Mouse (Mus musculus): ENCODE results near the gene Kdm4b.

The Kdm4b gene

DNA sequence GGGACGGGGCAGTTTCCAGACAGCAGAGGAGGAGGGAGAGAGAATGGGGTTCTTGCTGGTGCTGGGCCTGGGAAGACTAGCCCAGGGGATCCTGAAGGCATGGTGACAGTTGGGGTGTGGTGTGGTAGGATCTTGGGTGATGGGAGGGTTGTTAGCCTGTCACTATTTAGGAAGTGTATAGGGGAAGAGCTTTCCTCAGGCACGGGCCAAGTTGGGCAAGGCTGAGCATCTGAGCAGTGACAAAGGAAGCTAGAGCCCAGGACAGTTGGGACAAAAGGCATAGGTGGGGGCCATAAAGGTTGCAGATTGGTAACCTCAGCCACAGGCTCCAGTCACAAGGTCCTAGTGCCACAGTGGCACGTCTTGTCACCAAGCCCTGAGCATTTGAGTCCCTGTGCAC is 17.6 kb downstream of the Kdm4b start:
- no peak for DNase-seq (ENCODE audit: extremely low spot score, low read depth, low spot score)

DNA sequence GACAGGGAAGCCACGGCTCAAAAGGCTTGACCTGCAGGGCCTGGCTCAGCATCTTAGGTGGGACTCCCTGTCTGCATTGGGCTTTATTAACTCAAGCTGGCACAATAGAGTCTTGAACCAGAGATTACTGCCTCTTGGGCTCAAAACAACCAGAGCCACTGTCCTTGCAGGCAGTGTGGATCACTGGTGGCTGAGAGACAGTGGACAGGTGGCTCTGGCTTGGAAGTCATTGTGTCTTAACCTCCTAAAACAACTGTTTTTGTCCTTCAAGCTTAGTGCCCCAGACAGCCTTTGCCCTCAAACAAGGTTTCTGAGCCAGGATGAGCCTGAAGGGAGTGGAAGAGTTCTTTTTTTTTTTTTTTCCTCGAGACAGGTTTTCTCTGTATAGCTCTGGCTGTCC is 19.5 kb downstream of the Kdm4b start:
- DNase-seq (ENCODE audit: extremely low spot score, low read depth, low spot score), result no peak

DNA sequence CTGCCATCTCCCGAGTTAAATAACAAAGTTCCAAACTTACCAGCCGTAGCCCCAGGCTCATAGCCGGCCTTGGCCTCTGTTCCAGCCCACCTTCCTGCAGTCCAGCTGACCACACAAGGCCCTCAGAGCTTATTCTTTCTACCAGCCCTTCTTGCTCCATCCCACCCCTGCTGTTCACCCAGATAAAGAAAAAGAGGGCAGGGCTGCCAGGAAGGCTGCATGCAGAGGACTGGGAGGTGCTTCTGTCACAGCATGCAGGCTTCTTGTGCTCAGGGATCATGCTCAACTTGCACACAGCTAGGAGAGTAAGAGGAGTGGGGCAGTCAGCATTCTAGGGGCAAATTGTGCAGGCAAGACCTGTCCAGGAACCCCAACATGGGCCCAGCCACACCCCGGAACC is 22.3 kb downstream of the Kdm4b start:
- DNase-seq (ENCODE audit: extremely low spot score, low read depth, low spot score), result no peak

DNA sequence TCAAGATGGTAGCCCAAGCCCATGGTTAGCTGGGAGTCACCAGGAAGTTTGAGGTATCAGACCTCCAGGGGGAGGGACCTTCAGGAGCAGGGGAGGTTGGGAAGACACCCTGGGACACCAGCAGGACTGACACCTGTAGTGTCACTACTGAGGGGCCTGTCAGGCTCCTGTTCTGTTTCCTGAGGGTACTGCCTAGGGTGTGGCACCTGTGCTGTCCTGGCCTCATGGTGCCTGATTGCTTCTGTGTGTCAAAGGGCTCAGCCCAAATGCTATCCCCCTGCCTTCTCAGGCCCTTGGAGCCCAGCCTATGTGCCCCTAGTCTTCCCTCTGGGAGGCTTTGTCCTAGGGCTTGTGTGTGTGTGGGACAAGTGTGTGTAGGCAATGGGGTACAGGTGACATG is 22.7 kb downstream of the Kdm4b start:
- DNase-seq (ENCODE audit: extremely low spot score, low read depth, low spot score), result no peak

DNA sequence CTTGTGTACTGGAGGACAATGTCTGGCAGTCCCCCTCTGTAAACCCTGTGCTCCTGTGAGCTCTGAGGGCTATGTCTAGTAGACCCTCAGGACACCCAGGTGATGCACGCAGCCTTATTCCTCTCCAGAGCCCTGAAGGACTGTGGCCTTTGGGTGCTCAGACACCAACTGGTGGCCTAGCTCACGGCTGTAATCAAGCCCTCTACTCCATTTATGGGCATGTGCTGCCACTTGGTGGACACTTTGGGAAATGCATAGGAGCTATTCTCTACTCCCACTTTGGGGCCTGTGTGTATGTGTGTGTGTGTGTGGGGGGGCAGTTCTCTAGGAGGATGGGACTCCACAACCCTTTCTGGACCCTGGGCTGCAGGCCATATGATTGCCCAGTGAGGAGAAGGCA is 24.8 kb downstream of the Kdm4b start:
- peak; percentile 37 for DNase-seq (ENCODE audit: extremely low spot score, low read depth, low spot score)

DNA sequence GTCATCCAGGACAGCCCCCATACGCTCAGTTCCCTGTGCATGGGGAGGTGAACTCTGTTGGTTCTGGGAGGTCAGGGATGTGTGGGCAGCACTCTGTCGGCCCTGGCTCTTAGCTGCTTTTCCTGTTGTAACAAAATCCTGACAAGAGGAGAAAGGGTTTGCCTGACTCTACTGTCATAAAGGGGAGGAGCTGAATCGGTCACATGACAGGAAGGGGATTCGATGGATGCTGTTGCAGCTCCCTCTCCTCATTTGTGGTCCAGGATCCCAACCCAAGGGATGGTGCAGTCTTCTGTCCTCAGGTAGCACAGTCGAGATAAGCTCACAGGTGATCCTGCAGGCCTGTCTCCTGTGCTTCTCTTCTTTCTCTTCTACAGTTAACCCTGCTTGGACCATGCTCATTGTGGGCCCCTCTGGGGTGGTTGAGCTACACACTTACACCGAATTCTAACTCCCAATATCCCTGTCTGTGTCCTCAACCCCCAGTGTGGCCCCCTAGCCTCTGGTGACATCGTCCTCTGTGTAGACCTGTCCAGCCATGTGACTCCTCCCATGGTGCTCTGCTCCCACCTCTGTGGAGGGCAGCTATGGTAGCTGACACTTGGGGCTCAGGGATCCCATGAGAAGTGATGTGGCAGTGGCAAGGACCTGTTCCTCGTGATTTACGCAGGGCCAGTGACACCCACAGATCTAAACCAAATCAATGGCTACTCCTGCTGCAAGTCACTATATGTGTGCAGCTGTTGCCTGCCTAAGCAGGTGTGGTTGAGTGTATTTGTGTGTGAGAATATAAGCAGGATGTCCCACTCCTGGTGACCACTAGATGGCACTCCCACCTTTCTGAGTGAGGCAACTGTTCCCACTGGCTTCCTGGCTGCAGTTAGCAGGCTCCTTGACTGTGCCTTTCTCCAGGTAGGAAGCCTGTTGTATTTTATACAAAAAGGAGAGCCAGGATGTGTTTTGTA is 31.3 kb downstream of the Kdm4b start:
- DNase-seq (ENCODE audit: extremely low spot score, low read depth, low spot score), result peak; percentile 78

DNA sequence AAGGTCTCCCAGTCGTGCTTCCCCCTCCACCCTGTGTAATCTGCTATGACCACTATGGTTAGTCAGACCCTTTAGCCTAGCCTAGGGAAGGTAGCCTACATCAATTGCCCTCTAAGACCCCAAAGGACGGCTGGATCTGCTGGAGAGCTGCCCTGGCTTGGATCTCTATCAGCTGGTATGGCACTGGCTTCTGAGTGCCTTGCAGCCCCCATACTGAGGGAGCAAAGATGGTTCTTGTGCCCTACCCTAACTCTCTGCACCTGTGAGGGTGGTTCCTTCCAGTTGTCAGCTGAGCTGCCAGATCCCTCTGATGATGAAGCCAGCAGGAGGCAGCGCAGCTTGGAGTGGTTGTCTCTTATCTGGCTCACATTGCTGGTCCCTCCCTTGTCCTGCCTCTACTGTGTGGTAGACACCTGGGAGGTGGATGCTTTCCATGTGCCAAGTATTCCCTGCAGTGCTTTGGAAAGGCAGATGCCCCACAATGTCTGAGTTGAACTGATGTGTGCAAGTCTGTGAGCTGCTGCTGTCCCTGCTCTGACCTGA is 33.4 kb downstream of the Kdm4b start:
- no peak for DNase-seq (ENCODE audit: extremely low spot score, low read depth, low spot score)

DNA sequence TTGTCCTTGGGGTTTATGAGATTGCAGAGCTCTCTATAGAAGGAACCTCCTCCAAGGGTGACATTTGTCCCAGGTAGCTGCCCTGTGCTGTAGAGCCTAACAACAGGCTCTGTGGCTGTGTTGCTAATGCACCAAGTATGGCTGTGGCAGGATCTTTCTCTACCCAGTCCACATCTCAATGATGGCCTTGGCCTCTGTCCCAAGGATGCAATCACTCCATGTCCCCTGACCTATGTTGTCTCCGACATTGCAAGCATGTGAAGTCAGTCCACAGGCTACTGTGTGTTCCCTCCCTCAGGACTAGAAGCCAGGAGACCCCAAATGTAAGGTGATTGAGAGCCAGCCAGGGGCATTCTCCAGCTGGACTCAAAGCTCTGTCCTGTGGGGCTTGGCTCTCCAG is 34.0 kb downstream of the Kdm4b start:
- no peak for DNase-seq (ENCODE audit: extremely low spot score, low read depth, low spot score)

DNA sequence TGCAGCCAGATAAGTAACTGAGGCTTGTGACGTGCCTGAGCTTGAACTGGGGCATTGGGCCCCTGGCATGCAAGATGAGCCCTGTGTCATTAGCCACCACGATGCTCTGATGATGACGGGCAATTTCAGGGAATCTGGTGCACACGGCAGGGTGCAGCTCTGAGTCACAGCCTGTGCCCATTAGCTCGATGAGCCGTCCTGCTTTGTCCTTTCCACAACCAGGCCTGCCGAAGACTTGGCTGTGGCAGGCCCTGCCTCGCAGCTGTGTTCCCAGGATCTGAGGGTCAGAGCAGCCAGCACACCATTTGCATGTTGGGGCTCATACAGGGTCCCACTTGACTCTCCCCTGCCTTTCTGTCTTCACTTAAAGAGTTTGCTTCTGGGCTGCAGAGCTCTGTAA is 34.6 kb downstream of the Kdm4b start:
- DNase-seq (ENCODE audit: extremely low spot score, low read depth, low spot score), result no peak

DNA sequence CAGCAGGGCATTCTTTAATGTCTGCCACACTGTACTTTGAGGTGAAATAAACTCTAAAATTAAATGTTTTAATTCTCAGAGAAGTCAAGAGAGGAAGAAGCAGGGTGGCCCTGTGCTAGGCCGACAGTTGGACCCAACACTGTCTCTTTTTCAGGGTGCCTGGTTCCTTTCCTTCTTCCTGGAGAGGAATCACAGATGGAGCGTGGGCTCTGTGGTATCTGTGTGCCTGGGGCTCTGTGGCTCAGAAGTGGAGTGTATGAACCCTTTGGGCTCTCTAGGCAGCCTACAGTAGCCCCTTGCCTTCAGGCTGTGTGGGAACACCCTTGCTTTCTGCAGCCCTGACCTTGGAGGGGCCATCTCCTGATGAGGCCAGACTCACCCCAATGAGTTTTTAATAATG is 35.7 kb downstream of the Kdm4b start:
- no peak for DNase-seq (ENCODE audit: extremely low spot score, low read depth, low spot score)

DNA sequence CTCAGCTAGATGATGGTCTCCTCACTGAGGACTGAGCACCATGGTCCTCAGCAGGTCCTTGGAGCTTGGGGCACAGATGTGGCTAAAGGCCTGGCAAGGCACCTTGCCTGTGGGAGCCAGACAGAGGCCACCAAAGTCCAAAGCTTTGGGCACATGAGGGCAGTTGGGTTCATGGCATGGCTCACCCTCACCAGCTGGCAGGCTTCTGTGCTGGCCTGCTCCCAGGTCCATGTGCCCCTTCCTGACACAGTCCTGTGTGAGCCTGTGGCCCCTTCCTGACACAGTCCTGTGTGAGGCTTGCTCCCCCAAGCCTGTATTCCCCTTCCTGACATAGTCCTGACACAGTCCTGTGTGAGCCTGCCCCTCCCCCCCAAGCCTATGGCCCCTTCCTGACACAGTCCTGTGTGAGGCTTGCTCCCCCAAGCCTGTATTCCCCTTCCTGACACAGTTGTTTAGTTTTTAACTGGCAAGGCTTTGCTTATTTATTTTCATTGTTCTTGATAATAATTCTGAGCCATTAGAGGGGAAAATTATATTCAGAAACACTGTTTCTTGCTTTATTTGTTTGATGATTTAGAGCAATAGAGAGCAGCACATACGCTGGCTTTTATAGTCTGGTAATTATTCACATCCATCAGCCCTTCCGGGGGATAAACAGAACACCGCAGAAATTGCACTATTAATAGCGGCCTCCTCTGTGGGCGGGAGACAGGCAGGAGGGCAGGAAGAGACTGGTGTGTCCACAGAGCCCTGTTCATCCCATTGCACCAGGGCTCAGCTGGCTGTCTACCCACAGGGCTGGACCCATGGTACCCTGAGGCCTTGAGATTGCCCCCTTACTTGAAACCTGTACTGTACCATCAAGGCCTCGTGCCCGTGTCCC is 40.2 kb downstream of the Kdm4b start:
- DNase-seq (ENCODE audit: extremely low spot score, low read depth, low spot score), result no peak

DNA sequence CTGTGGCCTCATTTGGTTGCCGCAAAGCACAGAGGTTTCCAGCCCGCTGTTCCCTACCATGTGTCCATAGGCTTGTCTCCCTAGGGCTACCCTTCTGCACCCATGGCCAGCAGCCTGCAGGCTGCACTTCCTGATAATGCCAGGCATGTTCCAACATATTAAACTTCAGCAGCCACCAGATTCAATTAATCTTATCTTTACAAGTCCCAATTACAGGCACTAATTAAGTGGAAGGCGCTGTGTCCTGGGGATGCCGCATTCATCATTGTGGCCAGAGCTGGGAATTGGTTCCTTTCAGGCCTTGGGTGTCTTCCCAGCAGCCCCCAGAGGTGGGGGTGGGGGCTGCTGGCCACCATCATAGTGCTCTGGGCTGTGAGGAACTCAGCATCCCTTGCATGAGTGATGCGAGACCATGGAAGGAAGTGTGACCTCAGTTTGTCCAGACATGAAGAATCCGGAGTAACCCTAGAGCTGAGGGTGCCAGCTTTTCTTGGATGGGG is 42.5 kb downstream of the Kdm4b start:
- DNase-seq (ENCODE audit: extremely low spot score, low read depth, low spot score), result no peak

DNA sequence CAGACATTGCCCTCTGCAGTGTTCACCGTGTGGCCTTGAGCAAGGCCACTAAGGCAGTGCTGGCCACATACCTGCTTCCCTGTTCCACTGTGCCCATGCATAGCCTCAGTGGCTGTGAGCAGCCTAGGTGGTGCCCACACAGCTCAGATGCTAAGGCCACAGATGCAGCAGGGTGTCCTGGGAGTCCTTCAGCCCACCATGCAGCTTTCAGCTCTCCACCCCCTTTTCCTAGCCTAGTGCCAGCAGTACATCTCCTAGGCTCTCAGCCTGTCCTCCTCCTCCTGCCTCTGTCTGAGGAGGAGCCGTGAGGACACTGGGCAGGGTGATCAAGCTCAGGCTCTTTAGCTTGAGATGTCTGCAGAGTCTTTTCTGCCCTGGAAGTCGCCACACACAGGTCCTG is 44.2 kb downstream of the Kdm4b start:
- no peak for DNase-seq (ENCODE audit: extremely low spot score, low read depth, low spot score)

DNA sequence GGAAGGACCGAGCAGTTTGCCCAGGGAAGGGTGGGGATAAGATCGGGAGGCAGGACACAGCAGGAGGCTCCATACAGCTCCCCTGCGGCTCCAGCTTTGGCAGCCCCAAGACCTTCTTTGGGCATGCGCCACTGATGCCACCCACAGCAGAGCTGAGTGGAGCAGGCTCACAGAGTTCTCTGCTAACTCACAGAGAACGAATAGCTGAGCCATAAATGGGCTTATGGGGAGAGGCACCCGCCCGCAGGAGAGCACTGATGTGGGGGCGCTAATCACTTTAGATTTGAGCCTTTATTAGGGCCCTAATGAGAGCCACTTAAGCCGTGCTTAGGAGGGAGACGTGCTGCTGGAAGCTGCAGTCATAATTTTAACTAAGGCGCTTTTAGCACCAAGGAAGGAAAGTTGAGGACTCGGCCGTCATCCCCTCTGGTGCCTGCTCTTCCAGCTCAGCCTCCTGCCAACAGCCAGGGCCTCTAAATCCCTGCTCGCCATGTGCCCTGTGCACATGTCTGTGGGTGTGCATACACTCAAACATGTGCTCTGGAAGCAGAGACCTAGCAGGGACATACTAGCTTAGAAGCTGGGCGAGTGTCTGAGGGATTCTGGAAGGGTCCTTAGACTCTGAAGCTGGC is 45.3 kb downstream of the Kdm4b start:
- DNase-seq (ENCODE audit: extremely low spot score, low read depth, low spot score), result no peak

DNA sequence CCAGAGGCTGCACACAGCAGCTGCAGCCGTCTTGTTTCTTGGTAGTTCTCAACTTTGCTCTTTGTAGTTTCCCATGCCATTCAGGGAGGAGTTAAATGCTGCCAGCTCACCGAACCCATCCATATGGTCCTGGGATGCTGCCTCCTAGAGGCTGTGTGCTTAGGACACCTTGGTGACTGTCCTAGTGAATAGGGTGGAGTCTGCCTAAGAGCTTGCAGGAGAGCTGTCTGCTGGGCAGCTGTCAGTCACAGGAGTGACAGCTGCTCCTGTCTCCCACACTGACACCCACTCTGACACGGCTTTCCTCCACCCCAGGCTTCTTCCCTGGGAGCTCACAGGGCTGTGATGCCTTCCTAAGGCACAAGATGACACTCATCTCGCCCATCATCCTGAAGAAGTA is 46.2 kb downstream of the Kdm4b start:
- no peak for DNase-seq (ENCODE audit: extremely low spot score, low read depth, low spot score)

DNA sequence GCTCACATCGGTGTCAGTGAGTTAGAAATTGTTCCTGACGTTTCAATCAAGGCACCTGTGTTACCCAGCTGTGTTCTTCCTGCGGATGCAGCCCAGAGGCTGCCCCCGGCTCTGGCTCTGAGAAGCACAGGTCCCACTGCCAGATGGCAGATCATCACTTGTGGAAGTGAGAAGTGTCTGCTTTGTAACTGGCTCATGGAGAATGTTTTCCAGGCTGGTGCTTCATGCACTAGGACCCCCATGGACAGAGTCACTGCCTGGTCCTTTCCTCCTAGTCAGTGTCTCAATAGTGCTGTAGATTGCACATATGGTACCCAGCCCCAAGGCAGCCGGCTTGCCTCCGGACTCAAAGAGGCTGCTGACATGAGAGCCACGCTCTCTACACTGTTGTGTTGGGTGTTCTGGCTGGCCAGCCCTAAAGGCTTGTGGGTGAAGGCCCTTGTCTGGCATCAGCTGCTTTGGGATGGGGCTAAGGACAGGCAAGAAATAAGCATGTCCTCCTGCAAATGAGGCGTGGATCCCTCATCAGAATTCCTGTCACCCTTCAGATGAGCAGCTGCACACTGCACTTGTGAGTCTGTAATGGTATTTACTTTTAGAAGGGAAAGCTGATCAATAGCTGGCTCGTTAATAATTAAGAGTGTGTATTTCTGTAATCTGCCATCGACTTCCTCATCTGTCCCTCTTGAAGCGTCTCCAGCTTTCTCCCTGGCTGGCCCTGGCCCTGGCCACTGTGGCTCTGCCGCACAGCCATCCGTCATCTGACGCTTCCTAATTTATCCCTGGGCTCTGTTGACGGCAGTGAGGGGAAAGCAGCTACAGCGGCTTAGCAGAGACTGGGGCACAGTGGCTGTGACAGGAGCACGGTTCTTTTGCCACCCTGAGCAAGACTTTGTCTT is 47.5 kb downstream of the Kdm4b start:
- DNase-seq (ENCODE audit: extremely low spot score, low read depth, low spot score), result no peak

DNA sequence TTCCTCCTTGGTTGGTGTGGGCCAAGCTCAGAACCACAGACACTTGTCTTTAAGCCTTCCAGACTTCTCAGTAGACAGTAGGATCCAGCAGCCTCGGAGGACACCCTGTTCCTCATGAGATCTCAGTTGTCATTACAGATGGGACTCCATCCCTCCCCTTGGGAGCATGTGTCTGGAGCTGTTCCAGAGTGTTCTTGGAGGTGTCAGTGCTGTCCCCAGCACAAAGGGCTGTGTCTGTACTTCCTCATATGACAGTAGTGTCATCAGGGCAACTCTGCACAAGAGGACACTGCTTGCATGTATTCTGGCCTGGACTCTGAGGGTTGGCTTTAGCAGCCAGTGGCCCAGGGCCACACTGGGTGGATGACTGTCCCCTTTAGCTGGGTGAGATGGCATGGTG is 49.0 kb downstream of the Kdm4b start:
- DNase-seq (ENCODE audit: extremely low spot score, low read depth, low spot score), result no peak

DNA sequence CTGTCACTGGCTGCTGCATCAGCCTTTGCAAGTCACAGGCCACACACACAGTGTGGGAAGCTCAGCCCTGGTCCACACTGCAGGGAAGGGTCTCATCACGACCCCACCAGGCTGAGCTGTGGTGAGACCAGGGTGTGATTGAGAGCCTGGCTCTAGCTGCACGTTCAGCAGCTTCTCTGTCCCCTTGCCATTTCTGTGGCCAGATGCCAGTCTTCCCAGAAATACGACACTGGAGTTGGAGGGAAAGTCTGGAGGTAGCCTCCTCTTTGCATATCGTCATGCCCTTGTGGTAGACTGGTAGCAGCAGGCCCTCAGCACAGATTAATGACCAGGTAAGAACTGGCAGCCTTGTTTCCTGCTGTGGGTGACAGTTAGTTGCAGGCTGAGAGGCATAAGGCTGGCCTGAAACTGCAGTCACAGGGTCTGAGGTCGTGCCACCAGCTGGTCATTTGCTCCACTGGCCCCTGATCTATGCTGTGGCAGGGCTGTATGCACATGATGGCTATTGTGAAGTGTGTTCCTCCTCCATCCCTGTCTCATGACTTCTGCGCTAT is 53.5 kb downstream of the Kdm4b start:
- no peak for DNase-seq (ENCODE audit: extremely low spot score, low read depth, low spot score)

DNA sequence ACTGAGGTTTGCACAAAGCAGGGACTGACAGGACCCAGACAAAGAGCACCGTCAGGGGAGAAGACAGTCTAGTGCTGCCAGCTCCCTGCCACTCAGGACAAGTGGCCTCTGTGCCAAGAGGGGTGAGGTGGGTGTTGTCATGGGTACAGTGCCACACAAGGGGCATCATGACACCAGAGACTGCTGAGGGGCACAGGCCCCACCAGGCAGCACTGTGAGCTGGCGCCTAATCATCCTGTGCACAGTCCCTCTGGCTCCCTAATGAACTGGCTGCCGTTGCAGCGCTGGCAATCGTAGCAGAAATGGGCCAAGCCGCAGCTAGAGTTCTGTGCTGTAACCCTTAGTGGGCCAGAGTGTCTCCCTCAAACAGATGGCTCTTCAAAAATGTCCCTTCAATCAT is 54.4 kb downstream of the Kdm4b start:
- DNase-seq (ENCODE audit: extremely low spot score, low read depth, low spot score), result no peak

DNA sequence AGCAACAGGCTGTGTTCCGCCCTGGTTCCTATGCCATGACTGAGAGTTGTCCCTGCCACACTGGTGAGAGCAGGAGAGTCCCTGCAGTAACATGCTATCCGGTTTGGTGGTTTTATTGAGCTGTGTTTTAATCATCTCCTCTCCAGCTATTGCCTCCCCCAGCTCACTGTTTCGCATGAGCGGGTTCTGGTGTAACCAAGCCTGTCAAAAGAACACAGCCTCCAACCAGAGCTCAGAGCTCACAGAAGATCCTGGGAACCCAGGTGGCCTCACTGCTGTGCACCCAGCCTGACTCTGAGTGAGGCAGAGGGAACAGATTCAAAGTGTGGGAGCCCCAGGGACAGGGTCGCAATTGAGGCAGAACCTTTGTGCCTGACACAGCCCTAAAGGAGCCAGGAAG is 55.3 kb downstream of the Kdm4b start:
- no peak for DNase-seq (ENCODE audit: extremely low spot score, low read depth, low spot score)

Data from hindlimb bud, embryonic 11.5 days (tissue).